Mouse (Mus musculus) yolk sac, embryonic 10.5 days (tissue): ENCODE results near the gene Aftph.

Experiments
- DNase-seq: peaks from one replicate; pipeline ENCODE4 v3.0.0-alpha.2; 2017; ENCODE audit warnings: low spot score

The Aftph gene

GRCm38 (mm10) chr11:20646986-20647726 is 94.2 kb downstream of the Aftph start:
- DNase-seq: no peak

- no peak for DNase-seq
These were observed 95.2 kb downstream of the Aftph start for GRCm38 (mm10) chr11:20646142-20646541.

- DNase-seq: no peak
These were observed 95.9 kb downstream of the Aftph start for GRCm38 (mm10) chr11:20645521-20645920.

- no peak for DNase-seq
These were observed 96.5 kb downstream of the Aftph start for GRCm38 (mm10) chr11:20644872-20645271.

GRCm38 (mm10) chr11:20644166-20644565 is 97.2 kb downstream of the Aftph start:
- no peak for DNase-seq

GRCm38 (mm10) chr11:20643161-20643560 is 98.2 kb downstream of the Aftph start:
- DNase-seq: peak; percentile 79

GRCm38 (mm10) chr11:20642321-20642720 is 99.1 kb downstream of the Aftph start:
- no peak for DNase-seq

GRCm38 (mm10) chr11:20639918-20640447 is 101.4 kb downstream of the Aftph start:
- no peak for DNase-seq

GRCm38 (mm10) chr11:20638841-20639240 is 102.5 kb downstream of the Aftph start:
- no peak for DNase-seq

- DNase-seq: no peak
These were observed 104.3 kb downstream of the Aftph start for GRCm38 (mm10) chr11:20637060-20637459.

- DNase-seq: peak; percentile 84
These were observed 105.3 kb downstream of the Aftph start for GRCm38 (mm10) chr11:20636114-20636513.

GRCm38 (mm10) chr11:20635646-20636045 is 105.7 kb downstream of the Aftph start:
- DNase-seq: no peak
